Mouse (Mus musculus): ENCODE data around the gene Vmn1r143.
"Not testable (repeated sequence)": the region's sequence is repeated elsewhere in the genome, so short reads cannot be mapped to it uniquely, and the experiment has no call there.

The Vmn1r143 gene

DNA sequence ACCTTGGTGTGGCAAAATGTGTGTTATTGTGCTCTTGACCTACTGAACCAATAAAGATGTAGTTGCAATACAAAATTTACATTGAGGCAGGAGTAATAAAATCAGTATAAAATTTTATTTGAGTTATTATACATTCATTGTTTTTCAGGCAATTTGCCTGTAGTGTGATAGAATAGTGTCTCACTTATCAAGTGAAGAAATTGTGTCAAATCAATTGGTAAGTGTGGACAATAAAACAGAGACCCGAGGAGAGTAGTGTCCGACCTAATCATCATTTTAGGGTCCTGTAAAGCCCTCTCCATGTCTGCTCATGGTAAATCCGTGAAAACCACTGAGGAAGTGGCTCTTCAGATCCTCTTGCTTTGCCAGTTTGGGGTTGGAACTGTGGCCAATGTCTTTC lies at the start of gene Vmn1r143:
Vmn1r143 (plus strand) TSS at position 301 of the 400 bp plus-strand sequence.
- not testable (repeated sequence) for DNase-seq (ENCODE audit: low spot score)

DNA sequence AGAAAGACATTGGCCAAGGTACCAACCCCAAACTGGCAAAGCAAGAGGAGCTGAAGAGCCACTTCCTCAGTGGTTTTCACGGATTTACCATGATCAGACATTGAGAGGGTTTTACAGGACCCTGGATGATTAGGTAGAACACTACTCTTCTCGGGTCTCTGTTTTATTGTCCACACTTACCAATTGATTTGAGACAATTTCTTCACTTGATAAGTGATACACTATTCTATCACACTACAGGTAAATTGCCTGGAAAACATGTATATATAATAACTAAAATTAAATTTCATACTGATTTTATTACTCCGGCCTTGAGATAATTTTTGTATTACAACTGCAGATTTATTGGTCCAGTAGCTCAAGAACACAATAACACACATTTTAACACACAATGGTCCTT lies 25.2 kb upstream of the Vmn1r143 start, which contains the start of gene Vmn1r142:
Vmn1r142 (minus strand) TSS at position 101 of the 400 bp plus-strand sequence.
- DNase-seq (ENCODE audit: low spot score): not testable (repeated sequence)

DNA sequence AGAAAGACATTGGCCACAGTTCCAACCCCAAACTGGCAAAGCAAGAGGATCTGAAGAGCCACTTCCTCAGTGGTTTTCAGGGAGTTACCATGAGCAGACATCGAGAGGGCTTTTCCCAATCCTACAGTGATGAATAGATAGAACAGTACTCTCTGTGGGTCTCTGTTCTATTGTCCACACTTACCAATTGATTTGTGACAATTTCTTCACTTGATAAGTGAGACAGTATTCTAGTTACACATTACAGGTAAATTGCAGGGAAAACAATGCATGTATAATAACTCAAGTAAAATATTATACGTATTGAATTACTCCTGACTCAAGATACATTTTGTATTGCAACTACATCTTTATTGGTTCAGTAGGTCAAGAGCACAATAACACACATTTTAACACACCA lies 12.0 kb downstream of the Vmn1r143 start, which contains the start of gene Gm8653:
Gm8653 (minus strand) TSS at position 101 of the 400 bp plus-strand sequence.
- not testable (repeated sequence) for DNase-seq (ENCODE audit: low spot score)

DNA sequence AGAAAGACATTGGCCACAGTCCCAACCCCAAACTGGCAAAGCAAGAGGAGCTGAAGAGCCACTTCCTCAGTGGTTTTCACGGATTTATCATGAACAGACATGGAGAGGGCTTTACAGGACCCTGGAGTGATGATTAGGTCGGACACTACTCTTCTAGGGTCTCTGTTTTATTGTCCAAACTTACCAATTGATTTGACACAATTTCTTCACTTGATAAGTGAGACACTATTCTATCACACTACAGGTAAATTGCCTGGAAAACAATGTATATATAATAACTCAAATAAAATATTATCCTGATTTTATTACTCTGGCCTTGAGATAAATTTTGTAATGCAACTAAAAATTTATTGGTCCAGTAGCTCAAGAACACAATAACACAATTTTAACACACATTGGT lies 40.2 kb downstream of the Vmn1r143 start, which contains the start of gene Gm8453:
Gm8453 (minus strand) TSS at position 101 of the 400 bp plus-strand sequence.
- DNase-seq (ENCODE audit: low spot score): not testable (repeated sequence)
